Mouse (Mus musculus) right cerebral cortex, adult 18-20 months (tissue): ENCODE results near the gene Ppp1cc.
"Not testable (repeated sequence)": the region's sequence is repeated elsewhere in the genome, so short reads cannot be mapped to it uniquely, and the experiment has no call there.

Experiments
- DNase-seq: peaks from one replicate; pipeline ENCODE4 v3.0.0; 2022; ENCODE audit warnings: mixed read lengths

Ppp1cc gene

GRCm38 (mm10) chr5:122136508-122137408 is 21.3 kb upstream of the Ppp1cc start:
- no peak for DNase-seq

- DNase-seq: no peak
Observed at GRCm38 (mm10) chr5:122138856-122139255, 19.2 kb upstream of the Ppp1cc start.

GRCm38 (mm10) chr5:122139771-122140170 is 18.3 kb upstream of the Ppp1cc start:
- DNase-seq: not testable (repeated sequence)

- no peak for DNase-seq
Observed at GRCm38 (mm10) chr5:122140723-122141122, 17.4 kb upstream of the Ppp1cc start, which contains the start of gene Ccdc63. TSS of gene Ccdc63 (minus strand) at chr5:122140823.

- no peak for DNase-seq
Observed at GRCm38 (mm10) chr5:122142230-122142992, 15.7 kb upstream of the Ppp1cc start.

- DNase-seq: peak; percentile 74
Observed at GRCm38 (mm10) chr5:122143543-122143942, 14.5 kb upstream of the Ppp1cc start.

GRCm38 (mm10) chr5:122144825-122145224 is 13.3 kb upstream of the Ppp1cc start:
- no peak for DNase-seq

GRCm38 (mm10) chr5:122145381-122146055 is 12.6 kb upstream of the Ppp1cc start:
- peak; percentile 26 for DNase-seq

- peak; percentile 47 for DNase-seq
Observed at GRCm38 (mm10) chr5:122146056-122146580, 12.0 kb upstream of the Ppp1cc start.

- no peak for DNase-seq
Observed at GRCm38 (mm10) chr5:122146609-122147008, 11.5 kb upstream of the Ppp1cc start.

- DNase-seq: no peak
Observed at GRCm38 (mm10) chr5:122148107-122148506, 10.0 kb upstream of the Ppp1cc start.

- DNase-seq: no peak
Observed at GRCm38 (mm10) chr5:122149259-122149658, 8.8 kb upstream of the Ppp1cc start.

GRCm38 (mm10) chr5:122152508-122152907 is 5.6 kb upstream of the Ppp1cc start:
- DNase-seq: not testable (repeated sequence)

- no peak for DNase-seq
Observed at GRCm38 (mm10) chr5:122154006-122154405, 4.1 kb upstream of the Ppp1cc start.

- DNase-seq: no peak
Observed at GRCm38 (mm10) chr5:122154782-122155181, 3.3 kb upstream of the Ppp1cc start.

GRCm38 (mm10) chr5:122155613-122156012 is 2.5 kb upstream of the Ppp1cc start:
- no peak for DNase-seq

GRCm38 (mm10) chr5:122156486-122156885 is 1.6 kb upstream of the Ppp1cc start:
- DNase-seq: no peak

GRCm38 (mm10) chr5:122158557-122159515 is 758 bp downstream of the Ppp1cc start:
- no peak for DNase-seq

GRCm38 (mm10) chr5:122163194-122163593 is 5.1 kb downstream of the Ppp1cc start:
- no peak for DNase-seq

GRCm38 (mm10) chr5:122164011-122164410 is 5.9 kb downstream of the Ppp1cc start:
- DNase-seq: peak; percentile 27

- DNase-seq: peak; percentile 76
Observed at GRCm38 (mm10) chr5:122165233-122165915, 7.3 kb downstream of the Ppp1cc start.
